Mouse (Mus musculus) cerebellum, adult 9-10 months (tissue): ENCODE measurements at regions not wholly inside any gene's neighbourhood (a gene's known extent, or its start where the extent isn't known, plus 50 kb on each side); places are given as distances from the start of the nearest gene placed in this dataset.
"Not testable (repeated sequence)": the region's sequence is repeated elsewhere in the genome, so short reads cannot be mapped to it uniquely, and the experiment has no call there.

Source experiments
- DNase-seq: peaks from one replicate; pipeline ENCODE4 v3.0.0; 2022

DNA sequence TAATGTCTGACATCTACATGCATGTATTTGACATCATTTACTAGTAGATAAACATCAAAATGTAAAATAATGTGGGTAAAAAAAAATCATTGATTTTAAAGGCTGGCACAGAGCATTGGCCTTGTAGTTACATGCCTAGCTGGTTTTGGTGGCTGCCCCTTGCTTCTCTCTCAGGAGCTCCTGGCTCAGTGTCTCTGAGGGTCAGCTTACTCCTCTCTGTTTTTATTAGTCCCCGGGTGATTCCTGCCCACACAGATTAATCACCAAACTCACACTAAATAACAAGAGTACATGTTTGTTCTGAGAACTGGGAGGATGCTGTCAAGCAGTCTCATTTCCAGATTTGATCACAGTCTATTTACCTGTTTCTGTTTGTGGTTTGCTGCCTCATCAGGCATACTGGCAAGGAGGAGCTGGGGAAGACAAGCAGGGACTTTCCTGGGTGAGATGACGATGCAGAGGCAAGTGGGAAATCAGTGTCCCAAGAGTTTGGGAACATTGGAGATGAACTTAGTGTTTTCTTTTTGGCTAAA is 422.7 kb upstream of the Htr2a start:
- DNase-seq: no peak

DNA sequence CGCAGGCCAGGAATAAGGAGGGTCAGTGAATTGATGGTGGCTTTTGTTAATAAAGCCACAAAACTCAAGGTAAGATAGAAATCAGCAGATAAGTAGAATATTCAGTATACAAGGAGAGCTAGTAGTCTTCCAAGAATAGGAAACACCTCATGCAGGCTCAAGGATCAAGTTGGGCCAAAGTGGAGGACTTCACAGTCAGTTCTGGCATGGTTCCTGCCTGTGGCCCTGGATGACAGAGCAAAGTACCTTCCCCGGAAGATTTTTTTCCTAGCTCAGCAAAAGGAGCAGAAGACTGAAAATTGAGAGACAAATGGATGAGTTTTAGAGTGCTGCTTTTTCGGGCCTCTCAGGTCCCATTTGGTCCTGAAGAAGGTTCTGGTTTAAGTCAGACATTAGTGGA is 420.9 kb upstream of the Htr2a start:
- DNase-seq: no peak

DNA sequence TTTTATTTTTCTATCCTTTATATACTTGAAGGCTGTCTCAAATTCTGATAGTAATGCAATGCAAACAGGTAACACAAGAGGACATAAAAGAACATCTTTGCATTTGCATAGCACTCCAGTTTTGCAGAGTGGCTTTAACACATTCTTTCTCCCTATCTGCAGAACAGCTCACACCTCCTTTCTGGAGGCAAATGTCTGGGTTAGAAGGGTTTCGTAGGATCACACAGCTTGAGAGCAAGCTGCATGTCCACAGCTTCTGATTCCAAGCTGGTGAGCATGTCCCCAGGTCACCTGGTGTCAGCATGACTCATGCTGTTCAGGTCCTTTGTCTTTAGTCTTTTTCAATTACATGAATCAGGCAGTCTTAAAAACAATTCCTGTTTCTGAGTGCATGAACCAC is 418.5 kb upstream of the Htr2a start:
- DNase-seq: no peak

DNA sequence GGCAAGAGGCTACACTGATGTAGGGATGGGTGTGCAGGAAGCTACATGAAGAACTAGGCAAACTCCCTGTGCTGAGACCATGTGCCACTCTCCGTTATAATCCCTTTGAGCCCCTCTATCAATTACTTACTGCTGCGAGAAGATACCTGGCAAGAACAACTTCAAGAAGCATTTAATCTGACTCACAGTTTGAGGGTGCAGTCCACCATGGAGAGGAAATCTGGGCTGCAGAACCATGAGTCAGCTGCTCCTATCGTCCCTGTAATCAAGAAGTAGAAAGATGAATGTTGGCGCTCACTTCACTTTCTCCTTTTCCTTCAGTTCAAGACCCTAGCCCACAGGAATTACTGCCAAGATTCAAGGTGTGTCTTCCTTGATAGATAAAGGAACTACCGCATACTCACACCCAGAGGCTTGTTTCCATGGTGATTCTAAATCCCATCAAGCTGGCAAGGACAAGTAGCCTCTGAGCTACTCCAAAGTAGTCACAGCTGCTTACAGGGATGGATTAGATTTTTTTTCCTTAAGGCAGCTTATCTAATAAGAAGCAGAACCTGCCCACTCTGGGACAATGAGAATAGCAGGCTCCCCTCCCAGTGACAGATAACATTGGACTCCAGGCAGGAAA is 411.0 kb upstream of the Htr2a start:
- no peak for DNase-seq

DNA sequence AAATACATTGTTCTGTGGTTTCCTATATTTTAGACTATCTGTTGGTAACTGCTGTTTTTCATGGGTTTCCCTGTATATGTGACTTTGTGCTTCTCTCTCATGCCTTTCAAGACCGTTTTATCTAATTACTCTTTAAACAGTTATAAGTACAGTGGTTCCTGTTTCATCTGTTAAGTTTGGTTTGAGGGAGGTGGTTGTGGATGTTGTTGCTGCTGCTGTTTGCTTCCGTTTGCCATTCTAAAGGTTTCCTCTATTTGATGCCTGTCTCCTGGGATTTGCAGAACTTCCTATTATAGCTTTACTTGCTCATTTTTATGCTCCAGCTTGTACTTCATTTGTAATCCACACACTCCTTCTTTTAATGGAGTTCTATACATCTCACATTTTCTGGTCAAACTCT is 400.4 kb upstream of the Htr2a start:
- DNase-seq: no peak

DNA sequence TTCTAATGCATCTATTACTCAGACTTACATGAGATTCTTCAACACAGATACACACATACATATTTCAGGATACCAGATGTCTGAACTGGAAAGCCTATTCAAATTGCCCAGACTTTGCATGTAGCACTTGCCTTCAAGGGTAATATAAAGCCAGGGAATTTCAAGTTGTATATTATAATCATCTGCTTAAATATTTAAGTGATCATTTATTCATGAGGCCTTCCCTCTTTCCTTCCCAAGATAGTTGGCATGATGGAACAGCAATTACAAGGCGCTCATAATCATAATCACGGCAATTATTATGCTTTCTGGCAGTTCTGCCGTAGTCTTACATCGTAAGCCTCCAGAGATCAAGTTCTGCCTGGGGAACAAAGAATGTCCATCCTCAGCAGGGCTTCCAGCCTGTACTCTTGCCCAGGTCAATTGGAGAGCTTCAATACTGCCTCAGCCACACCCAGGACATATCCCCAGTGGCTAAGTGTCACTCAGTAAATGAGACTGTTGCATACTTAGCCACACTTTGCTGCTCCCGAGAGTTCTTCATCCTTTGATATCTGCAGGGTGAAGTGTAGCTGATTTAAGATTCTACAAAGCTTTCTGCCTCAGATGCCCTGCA is 391.3 kb upstream of the Htr2a start:
- DNase-seq: no peak

DNA sequence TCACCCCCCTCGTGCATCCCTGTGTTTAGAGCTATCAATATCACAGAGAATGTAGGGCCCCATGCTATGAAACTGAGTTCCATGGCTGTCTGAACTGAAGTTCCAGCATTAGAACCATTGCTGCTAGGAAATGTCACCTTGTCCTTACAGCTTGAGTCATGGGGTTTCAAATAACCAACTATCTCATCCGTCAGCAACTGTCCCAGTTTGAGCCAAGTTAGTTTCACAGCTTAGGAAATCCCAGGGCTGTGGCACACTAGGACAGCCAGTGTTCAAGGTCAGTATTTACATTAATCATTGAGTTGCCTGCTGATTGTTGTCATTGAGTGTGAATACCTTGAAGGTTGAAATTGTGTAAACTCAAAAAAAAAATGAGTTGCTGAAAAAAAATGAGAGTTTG is 390.6 kb upstream of the Htr2a start:
- DNase-seq: no peak

DNA sequence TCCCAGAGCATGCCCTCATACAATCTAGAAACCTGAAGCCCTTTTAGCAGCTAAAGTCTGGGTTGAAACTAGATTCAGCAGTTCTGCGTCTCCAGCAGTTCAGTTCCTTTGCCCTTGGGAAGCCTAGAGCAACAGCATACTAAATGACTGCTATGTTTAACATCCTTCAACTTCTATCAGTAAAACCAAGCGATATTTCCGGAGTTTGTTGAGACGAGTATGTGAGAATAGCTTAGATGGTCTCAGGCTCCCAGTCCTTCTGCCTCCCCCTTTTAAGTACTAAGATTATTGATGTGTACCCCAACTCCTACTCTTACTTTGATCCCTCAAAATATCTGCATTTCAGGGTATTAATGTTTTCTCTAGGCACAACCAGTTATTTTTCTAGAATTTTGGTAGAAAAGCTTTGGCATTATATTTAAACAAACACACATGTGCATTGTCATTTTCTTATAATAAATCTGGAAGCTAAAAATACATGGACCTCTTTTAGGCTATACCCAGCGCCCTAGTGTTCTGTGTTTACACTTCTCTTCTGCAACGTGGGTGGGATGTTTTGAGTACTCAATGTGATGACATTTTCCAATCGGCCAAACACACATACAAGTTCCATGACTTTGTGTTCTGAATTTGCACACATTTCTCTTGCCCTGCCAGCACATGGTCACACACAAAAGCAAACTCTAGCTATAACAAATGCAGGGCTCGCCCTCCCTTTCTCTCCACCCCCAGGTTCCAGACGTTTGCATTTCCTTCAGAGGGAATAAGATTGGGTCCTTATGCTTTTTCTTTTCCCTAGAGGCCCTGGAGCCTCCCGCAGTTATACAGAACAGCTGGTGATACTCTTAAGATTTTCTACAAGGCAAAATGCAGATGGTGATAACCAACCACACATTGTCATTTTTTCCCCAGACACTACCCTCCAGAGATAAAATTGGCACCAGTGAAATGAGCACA is 388.2 kb upstream of the Htr2a start:
- no peak for DNase-seq

DNA sequence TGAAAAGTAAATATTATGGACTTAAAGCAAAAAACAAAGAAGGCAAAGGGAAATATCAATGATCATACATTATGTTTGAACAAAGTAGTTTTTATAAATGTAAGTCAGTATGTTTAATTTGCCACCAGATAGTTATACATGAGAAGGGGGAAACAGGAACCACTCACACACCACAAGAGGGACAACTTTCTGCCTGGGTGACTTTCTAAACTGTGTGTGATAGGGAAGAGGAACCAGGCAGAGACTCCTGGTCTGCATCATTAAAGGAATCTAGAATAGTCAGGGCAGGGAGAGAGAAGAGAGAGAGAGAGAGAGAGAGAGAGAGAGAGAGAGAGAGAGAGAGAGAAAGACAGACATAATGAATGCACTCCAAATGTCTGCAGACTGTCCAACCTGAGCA is 385.6 kb upstream of the Htr2a start:
- no peak for DNase-seq

DNA sequence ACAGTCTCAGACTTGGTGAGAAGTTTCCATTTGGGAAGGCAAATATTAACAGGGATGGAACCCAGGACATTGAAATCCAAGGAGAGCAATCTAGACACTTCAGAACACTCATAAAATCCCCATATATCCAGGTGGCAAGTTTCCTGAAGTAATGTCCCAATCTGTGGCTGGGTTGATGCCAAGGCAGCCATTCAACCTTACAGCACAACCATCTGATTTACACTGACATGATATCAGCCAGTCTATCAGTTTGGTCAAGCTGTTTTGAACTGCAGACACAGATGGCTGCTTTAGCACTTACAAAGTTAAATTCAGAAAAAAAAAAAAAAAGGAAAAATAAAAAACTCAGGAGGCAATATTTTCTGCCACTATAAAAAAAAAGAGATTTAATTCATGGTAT is 381.2 kb upstream of the Htr2a start:
- no peak for DNase-seq

DNA sequence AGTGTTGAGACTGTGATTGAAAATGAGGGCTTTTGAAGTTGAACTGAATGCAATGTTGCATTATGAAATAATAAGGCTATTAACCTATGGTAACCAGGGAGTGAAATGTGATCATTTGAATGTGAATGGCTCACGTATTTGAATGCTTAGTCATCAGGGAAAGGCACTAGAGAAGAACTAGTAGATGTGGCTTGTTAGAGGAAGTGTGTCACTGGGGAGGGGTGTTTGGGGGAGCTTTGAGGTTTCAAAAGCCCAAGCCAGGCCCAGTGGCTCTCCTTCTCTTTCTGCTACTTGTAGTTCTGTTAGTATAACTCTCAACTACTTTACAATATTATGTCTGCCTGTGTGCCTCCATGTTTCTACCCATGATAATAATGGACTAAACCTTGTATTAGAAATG is 373.6 kb upstream of the Htr2a start:
- no peak for DNase-seq

DNA sequence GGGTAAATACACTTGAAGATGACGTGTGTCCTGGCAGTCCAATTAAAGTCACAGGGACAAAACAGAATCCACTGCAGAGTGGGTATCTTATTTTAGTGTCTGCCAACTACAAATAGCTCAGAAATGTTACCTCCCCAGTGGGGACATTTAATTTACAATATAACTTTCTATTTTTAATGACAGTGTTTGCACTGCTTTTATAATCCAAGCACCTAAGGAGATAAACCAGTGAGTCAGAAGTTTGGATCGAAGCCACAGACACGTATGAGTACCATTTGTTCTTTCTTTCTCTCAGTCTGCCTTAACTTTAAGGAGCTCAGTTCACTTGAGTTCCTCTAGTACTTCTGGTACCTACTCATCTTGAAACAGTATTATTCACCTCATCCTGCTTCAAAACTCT is 346.1 kb upstream of the Htr2a start:
- no peak for DNase-seq

DNA sequence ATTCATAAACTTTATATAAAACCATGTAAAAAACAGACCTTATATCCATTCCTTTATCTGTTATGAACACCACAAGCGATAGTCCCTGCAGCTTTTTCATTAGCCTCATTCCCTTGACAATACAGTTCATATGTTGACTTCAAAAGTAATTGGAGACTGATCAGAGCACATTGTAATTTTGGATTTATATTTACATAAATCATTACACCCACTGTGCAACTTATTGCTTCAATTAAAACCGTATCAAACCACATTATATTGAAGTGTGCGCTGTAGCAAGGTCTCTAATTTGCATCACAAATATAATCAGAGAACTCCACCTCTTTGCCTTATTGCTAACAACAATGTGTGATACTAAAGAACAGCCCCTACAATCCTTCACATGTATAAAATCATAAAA is 336.2 kb upstream of the Htr2a start:
- DNase-seq: no peak

DNA sequence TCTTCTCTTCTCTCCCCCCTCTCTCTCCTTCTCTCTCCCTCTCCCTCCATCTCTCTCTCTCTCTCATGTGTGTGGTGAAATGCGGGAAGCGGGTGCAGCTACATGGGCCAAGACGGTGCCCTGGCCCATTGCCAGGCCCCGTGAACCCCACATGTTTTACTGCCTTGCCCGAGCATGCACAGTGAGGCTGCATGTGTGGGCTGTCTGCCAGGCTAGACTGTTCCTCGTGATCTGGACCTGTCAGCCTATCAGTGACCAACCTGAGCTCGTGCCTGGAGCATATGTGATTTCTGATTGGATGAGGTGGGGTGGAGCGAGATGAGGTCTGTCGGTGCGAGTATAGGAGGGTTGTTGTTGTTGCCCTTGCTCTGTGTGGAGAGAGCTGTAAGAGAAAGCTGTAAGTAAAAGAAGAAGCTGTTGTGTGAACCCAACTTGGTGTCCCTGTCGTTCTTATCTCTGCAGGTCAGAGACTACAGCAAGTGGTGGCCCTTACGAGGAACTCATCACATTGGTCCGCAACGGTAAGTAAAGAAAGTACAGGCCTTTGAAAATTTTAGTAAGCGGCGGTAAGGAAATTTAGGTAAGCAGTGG is 333.8 kb upstream of the Htr2a start:
- DNase-seq: no peak

DNA sequence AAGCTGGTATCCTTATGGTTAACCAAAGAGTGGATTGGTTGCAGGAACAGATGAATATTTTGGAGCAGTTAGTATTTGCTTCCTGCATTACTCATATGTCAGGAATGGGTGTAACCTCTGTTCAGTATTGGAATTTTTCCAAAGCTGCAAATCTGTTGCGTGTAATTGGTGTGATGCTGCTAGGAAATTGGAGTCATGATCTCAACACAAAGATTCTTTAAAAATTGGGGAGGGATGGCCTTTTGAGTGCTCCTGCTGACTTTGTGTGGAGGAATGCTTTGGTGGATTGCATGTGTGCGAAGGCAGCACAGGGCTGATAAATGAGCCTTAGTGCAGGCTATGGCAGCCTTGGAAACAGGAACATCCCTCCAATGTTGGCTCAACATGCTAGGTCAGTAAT is 331.2 kb upstream of the Htr2a start:
- not testable (repeated sequence) for DNase-seq

DNA sequence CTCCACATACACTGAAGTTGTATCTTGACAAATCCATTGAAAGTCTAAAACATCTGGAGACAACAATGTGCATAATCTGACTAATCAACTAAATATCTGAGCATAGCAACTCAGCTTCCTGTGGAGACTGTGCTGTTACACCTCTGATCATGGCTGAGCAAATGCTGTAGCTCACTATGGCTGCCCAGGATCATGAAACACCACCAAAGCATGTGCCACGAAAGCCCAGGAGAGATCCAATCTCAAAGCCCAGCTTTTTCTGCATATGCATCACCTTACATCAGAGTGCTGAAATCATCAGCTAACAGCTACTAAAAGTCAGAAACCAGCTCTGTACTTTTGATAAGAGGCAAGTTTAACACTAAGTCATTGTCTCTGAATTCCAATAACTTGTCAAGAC is 313.3 kb upstream of the Htr2a start:
- DNase-seq: no peak

DNA sequence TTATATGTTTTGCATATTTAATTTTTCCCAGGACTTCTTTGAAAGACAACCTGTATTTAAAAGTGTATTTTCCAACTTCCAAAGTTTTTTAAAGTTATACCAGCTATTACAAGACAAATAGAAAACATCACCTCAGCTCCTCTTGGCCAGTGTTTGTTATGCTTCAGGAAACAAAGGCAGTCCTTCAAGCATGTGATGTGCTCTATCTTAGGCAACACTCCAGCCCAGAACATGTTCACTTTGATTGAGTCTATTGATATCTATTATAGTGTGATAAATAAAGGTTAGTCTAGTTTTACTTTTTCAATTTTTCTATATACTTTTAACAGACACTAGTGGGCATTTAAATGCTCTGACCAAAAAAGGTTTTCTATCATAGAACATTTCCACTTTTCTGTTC is 289.9 kb upstream of the Htr2a start:
- DNase-seq: no peak

DNA sequence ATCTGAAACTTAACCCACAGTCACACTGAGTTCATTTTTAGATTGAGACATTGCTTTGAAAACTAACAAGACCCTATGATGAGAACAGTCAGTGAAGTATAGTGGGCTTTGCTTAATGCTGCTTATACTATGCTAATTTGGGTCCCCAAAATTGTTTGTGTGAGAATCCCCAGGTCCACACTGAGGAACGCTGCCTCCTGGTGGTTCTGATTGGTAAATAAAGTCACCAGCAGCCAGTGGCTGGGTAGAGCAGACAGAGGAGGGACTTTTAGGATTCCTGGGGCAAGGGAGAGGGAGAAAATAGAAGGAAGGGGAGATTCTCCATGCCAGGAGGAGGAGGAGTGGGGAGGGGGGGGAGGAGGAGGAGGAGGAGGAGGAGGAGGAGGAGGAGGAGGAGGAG is 288.4 kb upstream of the Htr2a start:
- no peak for DNase-seq

DNA sequence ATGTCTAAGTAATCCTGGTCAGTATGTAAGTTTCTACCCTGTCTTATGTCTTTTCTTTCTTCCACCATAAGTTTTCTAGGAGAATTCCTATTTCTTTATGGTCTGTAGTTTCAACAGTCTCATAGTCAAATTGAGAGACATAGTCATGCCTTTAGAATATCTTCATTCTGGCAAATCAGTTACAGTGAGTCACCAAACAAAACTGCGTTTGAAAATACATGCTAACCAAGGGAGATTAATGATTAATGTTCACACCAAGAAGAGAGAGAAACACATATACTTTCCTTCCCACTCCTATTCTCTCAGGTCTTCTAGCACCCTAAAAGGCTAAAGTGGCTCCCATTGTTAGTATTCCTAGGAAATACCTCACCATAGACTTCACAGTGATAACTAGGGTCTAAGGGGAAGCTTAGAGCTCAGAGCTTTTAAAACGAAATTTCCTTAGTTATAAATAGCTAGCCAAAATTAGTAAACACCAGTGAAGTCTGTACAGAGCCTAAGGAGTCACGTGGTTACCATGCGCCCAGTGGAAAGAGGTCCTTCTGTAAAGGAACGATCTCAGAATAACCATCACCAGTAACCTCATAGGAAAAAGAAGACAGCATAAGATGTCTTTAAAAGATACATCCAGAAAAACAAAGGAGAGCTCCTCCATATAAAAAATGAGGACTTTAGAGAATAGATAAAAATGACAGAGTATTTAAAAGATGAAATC is 281.8 kb upstream of the Htr2a start:
- DNase-seq: no peak

DNA sequence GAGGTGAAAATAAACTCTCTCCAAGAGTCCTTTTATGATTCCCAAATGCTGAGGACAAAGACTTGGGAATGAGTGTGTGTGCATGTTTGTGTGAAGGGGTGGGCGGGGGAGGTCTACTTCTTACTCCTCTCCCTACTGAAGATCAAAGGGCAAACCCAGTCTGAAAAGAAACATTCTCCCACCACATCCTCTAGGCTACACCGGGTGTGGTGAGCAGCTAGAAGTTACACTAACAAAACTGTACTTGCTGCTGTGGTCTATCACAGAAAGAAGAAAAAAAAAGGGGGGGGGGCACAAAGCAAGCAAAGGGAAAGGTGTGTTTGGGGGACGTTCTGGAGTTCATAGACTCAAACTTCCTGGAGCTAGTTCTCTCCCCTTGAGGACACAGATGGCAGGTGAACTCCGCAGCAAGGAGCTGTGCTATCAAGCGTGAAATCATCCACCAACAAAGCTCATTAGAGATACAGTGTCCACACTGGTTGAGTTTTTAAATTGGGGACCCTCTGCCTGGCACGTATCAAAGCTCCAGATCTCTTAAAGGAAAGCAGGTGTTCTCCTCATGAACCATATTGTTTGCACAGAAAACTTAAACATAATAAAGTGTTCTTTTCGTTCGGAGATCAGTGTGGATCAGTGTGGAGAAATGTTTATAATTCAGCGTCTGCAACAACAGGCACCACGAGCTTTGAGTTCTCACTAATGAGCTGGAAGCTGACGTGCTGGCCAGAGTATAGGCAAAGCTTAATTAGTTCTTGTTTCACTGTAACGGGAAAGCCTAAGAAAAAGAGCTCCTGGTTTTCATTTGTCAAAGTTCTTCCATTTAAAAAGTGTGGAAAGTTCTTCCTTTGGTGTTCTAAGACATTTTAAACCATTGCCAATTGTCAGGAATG is 280.7 kb upstream of the Htr2a start:
- DNase-seq: no peak

DNA sequence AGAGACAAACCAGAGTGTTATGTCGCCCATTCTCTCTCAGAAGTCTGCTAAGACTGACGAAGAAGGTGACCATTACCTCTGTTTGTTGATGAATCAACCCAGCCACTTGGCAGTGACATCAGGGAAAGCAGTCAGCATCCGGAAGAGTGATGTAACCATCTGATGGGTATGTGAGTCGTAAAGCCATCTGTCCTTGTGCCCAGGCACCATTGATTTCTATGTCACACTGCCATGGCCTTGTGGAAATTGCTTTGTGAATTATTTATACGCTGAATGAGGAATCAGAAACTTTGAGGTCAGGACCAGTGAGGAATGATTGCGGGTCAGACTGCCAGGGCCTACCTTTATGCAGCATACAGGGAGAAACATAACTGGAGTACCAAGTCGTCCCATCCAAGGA is 256.2 kb upstream of the Htr2a start:
- no peak for DNase-seq

DNA sequence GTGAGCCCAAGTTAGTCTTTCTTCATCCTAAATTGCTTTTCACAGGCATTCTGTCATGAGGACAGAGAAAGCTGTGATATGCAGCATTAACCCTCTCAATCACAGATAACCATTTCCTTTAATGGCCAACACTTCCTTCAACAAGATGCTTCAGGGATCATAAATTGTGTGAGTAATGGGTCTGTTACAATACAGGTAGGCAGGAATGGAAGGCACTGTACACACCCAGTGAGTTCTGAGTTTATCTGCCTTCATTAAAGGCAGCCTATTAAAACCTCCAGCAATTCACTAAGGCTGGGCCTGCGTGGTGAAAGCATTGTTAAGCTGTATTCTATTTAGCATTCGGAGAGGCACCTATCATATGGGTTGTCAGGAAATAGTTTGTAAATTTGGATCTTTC is 248.2 kb upstream of the Htr2a start:
- DNase-seq: no peak
